Mouse (Mus musculus) intestine, postnatal 0 days (tissue): ENCODE measurements at regions not wholly inside any gene's neighbourhood (a gene's known extent, or its start where the extent isn't known, plus 50 kb on each side); places are given as distances from the start of the nearest gene placed in this dataset.

Experiments
- ATAC-seq: fragments of 200-750 bp; cut with Nextera tagmentation; 2 replicates; pipeline ENCODE4 v1.8.0; 2017; ENCODE audit warnings: mild to moderate bottlenecking, moderate TSS enrichment, moderate library complexity
- H3K27ac ChIP-seq: fragments of 300-500 bp; sonication (generic); 2 replicates; pipeline ENCODE4 v1.5.1; 2014; ENCODE audit warnings: mild to moderate bottlenecking, low read depth, low read length, moderate library complexity
- H3K27me3 ChIP-seq: fragments of 300-500 bp; sonication (generic); replicated peaks from 2 replicates; pipeline ENCODE4 v1.6.1; 2014; ENCODE audit warnings: low read length, mixed read lengths; ENCODE audit not compliant: control insufficient read depth, insufficient read depth
- H3K36me3 ChIP-seq: fragments of 300-500 bp; sonication (generic); 2 replicates; pipeline ENCODE4 v1.6.1; 2014; ENCODE audit warnings: mild to moderate bottlenecking, moderate library complexity; ENCODE audit not compliant: control insufficient read depth, insufficient read depth
- H3K4me1 ChIP-seq: fragments of 300-500 bp; sonication (generic); replicated peaks from 2 replicates; pipeline ENCODE4 v1.6.1; 2014; ENCODE audit warnings: antibody characterized with exemption, low read length, mixed read lengths; ENCODE audit not compliant: control insufficient read depth, insufficient read depth
- H3K4me2 ChIP-seq: fragments of 300-500 bp; sonication (generic); replicated peaks from 2 replicates; pipeline ENCODE4 v1.6.1; 2014; ENCODE audit warnings: low read depth, mild to moderate bottlenecking, moderate library complexity
- H3K4me3 ChIP-seq: fragments of 300-500 bp; sonication (generic); 2 replicates; pipeline ENCODE4 v1.5.1; 2014; ENCODE audit warnings: low read depth, low read length
- H3K9ac ChIP-seq: fragments of 300-500 bp; sonication (generic); 2 replicates; pipeline ENCODE4 v1.6.1; 2014; ENCODE audit warnings: mild to moderate bottlenecking, low read depth, low read length
- H3K9me3 ChIP-seq: fragments of 300-500 bp; sonication (generic); 2 replicates; pipeline ENCODE4 v1.6.1; 2016; ENCODE audit warnings: mixed run types; ENCODE audit not compliant: control insufficient read depth
- CTCF ChIP-seq: sonication (generic); IDR thresholded peaks from 2 replicates; pipeline ENCODE4 v1.5.1; 2016; ENCODE audit warnings: low read depth, mild to moderate bottlenecking, control low read depth, antibody characterized with exemption, moderate library complexity
- WGBS: fragments of 180-500 bp; shearing (Covaris S2); extraction: QIAGEN DNeasy Blood & Tissue Kit; methylation state at CpG from one replicate; pipeline ENCODE4 v1.1.7; 2014; 5-methylcytosine and 5-hydroxymethylcytosine counted together

DNA sequence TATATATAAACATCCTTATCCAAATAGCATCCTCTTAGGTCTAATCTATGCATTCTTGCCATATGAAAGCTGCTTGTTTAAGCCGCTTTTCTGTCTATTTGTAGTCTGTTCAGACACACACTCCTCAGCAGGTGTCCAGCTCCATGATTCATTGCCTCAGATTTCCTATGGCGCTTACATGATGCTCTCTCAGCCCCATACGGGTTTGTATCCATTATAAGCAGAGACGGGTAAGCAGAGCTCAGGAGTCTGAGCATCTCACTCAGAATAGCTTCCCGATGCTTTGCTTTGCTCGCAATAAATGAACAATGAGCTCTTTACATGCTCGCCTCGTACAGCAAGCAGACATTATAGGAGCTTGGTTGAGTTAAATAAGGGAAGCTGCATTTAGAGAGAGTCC lies 521.3 kb upstream of the Ptbp2 start:
- ATAC-seq = no peak
- TF ChIP-seq CTCF = no peak
- H3K4me1 ChIP-seq = no peaks in the 10 kb centered on the region
- no peak overlapping the region for H3K9ac ChIP-seq
- no peak overlapping the region for H3K4me2 ChIP-seq
- no peak overlapping the region for H3K4me3 ChIP-seq
- no peaks in the 10 kb centered on the region for H3K9me3 ChIP-seq
- no peaks in the 10 kb centered on the region for H3K27me3 ChIP-seq
- 59% methylated on average over 8 of the region's 8 CpGs for WGBS
- H3K36me3 ChIP-seq = no peaks in the 10 kb centered on the region
- no peak overlapping the region for H3K27ac ChIP-seq
